Mouse (Mus musculus): ENCODE measurements around the gene Armcx6. TPM values are rescaled to one million over a fixed set of nuclear protein-coding genes. Genes with fewer than 3 reads are reported as not detected.
A peak's percentile ranks its signal among the peaks of the same experiment; 100 is the strongest.
"Not testable (repeated sequence)": the region's sequence is repeated elsewhere in the genome, so short reads cannot be mapped to it uniquely, and the experiment has no call there.

Gene Armcx6
- 14.1 and 17.0 TPM in 2 replicates for polyA plus RNA-seq (2015; fragmentation: Nextera tagmentation; extraction: Ambion mirVana)

- Histone ChIP-seq H3K4me3 (peak within 1 kb of the TSS; percentile 63), H3K27me3 (no peaks in the 10 kb centered on the region; the same call in 1 of the 2 replicates), H3K9ac (peak within 1 kb of the TSS; percentile 63), H3K36me3 (no peaks in the 10 kb centered on the region), H3K4me2 (peak within 1 kb of the TSS; percentile 77), H3K27ac (peak within 1 kb of the TSS; percentile 87), H3K4me1 (replicated peaks) (peaks cover 5% of the 10 kb centered on the region; the same call in 1 of the 2 replicates), H3K9me3 (replicated peaks) (no peaks in the 10 kb centered on the region)
- 11% methylated on average over 36 of the region's 36 CpGs for WGBS
- peak; percentile 83 for ATAC-seq (replicated peaks; ENCODE audit: insufficient number of reproducible peaks, insufficient read depth, low FRiP score, low read depth)
These were observed at the start of gene Armcx6 for GRCm38 (mm10) chrX:134750764-134751592. TSS of gene Armcx6 (minus strand) at chrX:134751417.

GRCm38 (mm10) chrX:134787728-134788127, 36.5 kb upstream of the Armcx6 start:
- Histone ChIP-seq H3K9ac (no peak overlapping the region), H3K27me3 (no peaks in the 10 kb centered on the region), H3K36me3 (no peaks in the 10 kb centered on the region), H3K4me1 (replicated peaks) (no peaks in the 10 kb centered on the region), H3K9me3 (replicated peaks) (no peaks in the 10 kb centered on the region), H3K4me3 (no peak overlapping the region), H3K27ac (no peak overlapping the region), H3K4me2 (no peak overlapping the region)
- WGBS, result 56% methylated on average over 4 of the region's 4 CpGs
- no peak for ATAC-seq (replicated peaks; ENCODE audit: insufficient number of reproducible peaks, insufficient read depth, low FRiP score, low read depth)

GRCm38 (mm10) chrX:134763428-134764198, 12.4 kb upstream of the Armcx6 start:
- 47% methylated on average over 4 of the region's 4 CpGs for WGBS
- not testable (repeated sequence) for H3K4me1 ChIP-seq (replicated peaks); H3K4me2 ChIP-seq; H3K27ac ChIP-seq; H3K27me3 ChIP-seq; ATAC-seq (replicated peaks; ENCODE audit: insufficient number of reproducible peaks, insufficient read depth, low FRiP score, low read depth); H3K4me3 ChIP-seq; H3K9ac ChIP-seq; H3K36me3 ChIP-seq; H3K9me3 ChIP-seq (replicated peaks)

- peak overlapping the region; percentile 87 for H3K27ac ChIP-seq
- peak overlapping the region; percentile 56 for H3K4me2 ChIP-seq
- peak overlapping the region; percentile 72 for H3K4me3 ChIP-seq
- ATAC-seq (replicated peaks; ENCODE audit: insufficient number of reproducible peaks, insufficient read depth, low FRiP score, low read depth), result peak; percentile 44
- H3K27me3 ChIP-seq, result no peaks in the 10 kb centered on the region
- WGBS, result 19% methylated on average over 13 of the region's 13 CpGs
- H3K4me1 ChIP-seq (replicated peaks), result peaks cover 6% of the 10 kb centered on the region; the same call in 1 of the 2 replicates
- no peaks in the 10 kb centered on the region for H3K36me3 ChIP-seq
- H3K9ac ChIP-seq, result peak overlapping the region; percentile 79
- H3K9me3 ChIP-seq (replicated peaks), result no peaks in the 10 kb centered on the region
These were observed 6.2 kb upstream of the Armcx6 start for GRCm38 (mm10) chrX:134757293-134757995.

GRCm38 (mm10) chrX:134756434-134757292, 5.4 kb upstream of the Armcx6 start, which contains the start of gene Armcx3:
TSS of gene Armcx3 (plus strand) at chrX:134756595.
- Histone ChIP-seq H3K4me3 (peak within 1 kb of the TSS; percentile 72), H3K9me3 (replicated peaks) (no peaks in the 10 kb centered on the region), H3K9ac (peak within 1 kb of the TSS; percentile 79), H3K4me1 (replicated peaks) (peaks cover 6% of the 10 kb centered on the region; the same call in 1 of the 2 replicates), H3K27ac (peak within 1 kb of the TSS; percentile 87), H3K4me2 (peak within 1 kb of the TSS; percentile 56), H3K36me3 (no peaks in the 10 kb centered on the region), H3K27me3 (no peaks in the 10 kb centered on the region)
- ATAC-seq (replicated peaks; ENCODE audit: insufficient number of reproducible peaks, insufficient read depth, low FRiP score, low read depth), result peak; percentile 93
- WGBS, result 21% methylated on average over 44 of the region's 46 CpGs

- H3K9me3 ChIP-seq (replicated peaks), result no peaks in the 10 kb centered on the region
- WGBS, result 15% methylated on average over 4 of the region's 4 CpGs
These were observed 1.4 kb upstream of the Armcx6 start for GRCm38 (mm10) chrX:134752584-134752983.

GRCm38 (mm10) chrX:134751910-134752309, 693 bp upstream of the Armcx6 start:
- H3K36me3 ChIP-seq, result no peaks in the 10 kb centered on the region
- peaks cover 5% of the 10 kb centered on the region; the same call in 1 of the 2 replicates for H3K4me1 ChIP-seq (replicated peaks)
- no peak overlapping the region for H3K4me3 ChIP-seq
- no peak overlapping the region for H3K4me2 ChIP-seq
- no peak overlapping the region for H3K27ac ChIP-seq
- no peak overlapping the region for H3K9ac ChIP-seq
- no peaks in the 10 kb centered on the region; the same call in 1 of the 2 replicates for H3K27me3 ChIP-seq
- ATAC-seq (replicated peaks; ENCODE audit: insufficient number of reproducible peaks, insufficient read depth, low FRiP score, low read depth), result no peak
- no peaks in the 10 kb centered on the region for H3K9me3 ChIP-seq (replicated peaks)
- WGBS, result 45% methylated on average over 2 of the region's 2 CpGs

More at GRCm38 (mm10) chrX:134752584-134752983, 1.4 kb upstream of the Armcx6 start:
- no peak overlapping the region for H3K4me2 ChIP-seq
- no peak overlapping the region for H3K9ac ChIP-seq
- H3K27ac ChIP-seq, result peak overlapping the region; percentile 70
- no peaks in the 10 kb centered on the region; the same call in 1 of the 2 replicates for H3K27me3 ChIP-seq
- no peaks in the 10 kb centered on the region for H3K36me3 ChIP-seq
- H3K4me3 ChIP-seq, result no peak overlapping the region
- peaks cover 5% of the 10 kb centered on the region; the same call in 1 of the 2 replicates for H3K4me1 ChIP-seq (replicated peaks)
- no peak for ATAC-seq (replicated peaks; ENCODE audit: insufficient number of reproducible peaks, insufficient read depth, low FRiP score, low read depth)

- no peak overlapping the region for H3K9ac ChIP-seq
- no peak overlapping the region for H3K27ac ChIP-seq
- peaks cover 5% of the 10 kb centered on the region; the same call in 1 of the 2 replicates for H3K4me1 ChIP-seq (replicated peaks)
- H3K27me3 ChIP-seq, result no peaks in the 10 kb centered on the region; the same call in 1 of the 2 replicates
- H3K4me2 ChIP-seq, result no peak overlapping the region
- 0 out of 2 replicates have a peak, but pooled peaks have one; percentile 25 for ATAC-seq (replicated peaks; ENCODE audit: insufficient number of reproducible peaks, insufficient read depth, low FRiP score, low read depth)
- no peaks in the 10 kb centered on the region for H3K9me3 ChIP-seq (replicated peaks)
- WGBS, result 23% methylated on average over 5 of the region's 5 CpGs
- H3K4me3 ChIP-seq, result no peak overlapping the region
- H3K36me3 ChIP-seq, result no peaks in the 10 kb centered on the region
These were observed 4.8 kb downstream of the Armcx6 start for GRCm38 (mm10) chrX:134746459-134746858.

- no peak for ATAC-seq (replicated peaks; ENCODE audit: insufficient number of reproducible peaks, insufficient read depth, low FRiP score, low read depth)
- Histone ChIP-seq H3K9ac (no peak overlapping the region), H3K36me3 (no peaks in the 10 kb centered on the region), H3K9me3 (replicated peaks) (no peaks in the 10 kb centered on the region), H3K4me2 (no peak overlapping the region), H3K4me1 (replicated peaks) (no peaks in the 10 kb centered on the region), H3K4me3 (no peak overlapping the region), H3K27ac (no peak overlapping the region), H3K27me3 (no peaks in the 10 kb centered on the region)
- WGBS, result 54% methylated on average over 5 of the region's 5 CpGs
These were observed 9.4 kb downstream of the Armcx6 start for GRCm38 (mm10) chrX:134741862-134742261.

GRCm38 (mm10) chrX:134739160-134739559, 12.1 kb downstream of the Armcx6 start:
- 54% methylated on average over 4 of the region's 4 CpGs for WGBS
- Histone ChIP-seq H3K36me3 (no peaks in the 10 kb centered on the region), H3K9me3 (replicated peaks) (no peaks in the 10 kb centered on the region), H3K4me1 (replicated peaks) (no peaks in the 10 kb centered on the region), H3K27me3 (no peaks in the 10 kb centered on the region), H3K9ac (no peak overlapping the region), H3K4me2 (no peak overlapping the region), H3K27ac (no peak overlapping the region), H3K4me3 (no peak overlapping the region)
- ATAC-seq (replicated peaks; ENCODE audit: insufficient number of reproducible peaks, insufficient read depth, low FRiP score, low read depth), result no peak
